Mouse (Mus musculus) neural tube, embryonic 14.5 days (tissue): ENCODE data around the gene Cyb561d2. TPM values are rescaled to one million over a fixed set of nuclear protein-coding genes. Genes with fewer than 3 reads are reported as not detected.

Experiments used
- ATAC-seq: fragments of 200-750 bp; cut with Nextera tagmentation; 2 replicates; pipeline ENCODE4 v1.8.0; 2017; ENCODE audit warnings: low read depth, mild to moderate bottlenecking, moderate TSS enrichment, moderate library complexity
- H3K27ac ChIP-seq: fragments of 300-500 bp; sonication (generic); 2 replicates; pipeline ENCODE4 v1.5.1; 2014; ENCODE audit warnings: low read depth, mild to moderate bottlenecking, control low read depth, low read length, moderate library complexity, mixed read lengths
- H3K27me3 ChIP-seq: fragments of 300-500 bp; sonication (generic); 2 replicates; pipeline ENCODE4 v1.6.1; 2014; ENCODE audit warnings: low read length; ENCODE audit not compliant: control insufficient read depth, insufficient read depth
- H3K36me3 ChIP-seq: fragments of 300-500 bp; sonication (generic); 2 replicates; pipeline ENCODE4 v1.6.1; 2014; ENCODE audit warnings: low read length, mixed read lengths; ENCODE audit not compliant: control insufficient read depth, insufficient read depth
- H3K4me1 ChIP-seq: fragments of 300-500 bp; sonication (generic); 2 replicates; pipeline ENCODE4 v1.6.1; 2014; ENCODE audit warnings: low read length; ENCODE audit not compliant: control insufficient read depth, insufficient read depth
- H3K4me2 ChIP-seq: fragments of 300-500 bp; sonication (generic); 2 replicates; pipeline ENCODE4 v1.6.1; 2014; ENCODE audit warnings: mild to moderate bottlenecking, low read depth, low read length, control low read depth
- H3K4me3 ChIP-seq: fragments of 300-500 bp; sonication (generic); 2 replicates; pipeline ENCODE4 v1.5.1; 2014; ENCODE audit warnings: low read depth, low read length, control low read depth, mixed read lengths
- H3K9ac ChIP-seq: fragments of 300-500 bp; sonication (generic); replicated peaks from 2 replicates; pipeline ENCODE4 v1.6.1; 2014; ENCODE audit warnings: low read depth, mild to moderate bottlenecking, control low read depth, low read length, mixed read lengths
- H3K9me3 ChIP-seq: fragments of 300-500 bp; sonication (generic); 2 replicates; pipeline ENCODE4 v1.6.1; 2016; ENCODE audit warnings: low read length; ENCODE audit not compliant: control insufficient read depth
- WGBS: fragments of 180-500 bp; shearing (Covaris S2); extraction: QIAGEN DNeasy Blood & Tissue Kit; methylation state at CpG from one replicate; pipeline ENCODE4 v1.1.7; 2014; 5-methylcytosine and 5-hydroxymethylcytosine counted together
- polyA plus RNA-seq: library from polyadenylated mRNA; unstranded; fragments of >200 nt; fragmentation: Nextera tagmentation; extraction: Ambion mirVana; gene quantifications from 2 replicates; pipeline ENCODE4 v1.2.1, GENCODE M21; 2014

The Cyb561d2 gene
- polyA plus RNA-seq: 42.2 and 46.7 TPM in 2 replicates

DNA sequence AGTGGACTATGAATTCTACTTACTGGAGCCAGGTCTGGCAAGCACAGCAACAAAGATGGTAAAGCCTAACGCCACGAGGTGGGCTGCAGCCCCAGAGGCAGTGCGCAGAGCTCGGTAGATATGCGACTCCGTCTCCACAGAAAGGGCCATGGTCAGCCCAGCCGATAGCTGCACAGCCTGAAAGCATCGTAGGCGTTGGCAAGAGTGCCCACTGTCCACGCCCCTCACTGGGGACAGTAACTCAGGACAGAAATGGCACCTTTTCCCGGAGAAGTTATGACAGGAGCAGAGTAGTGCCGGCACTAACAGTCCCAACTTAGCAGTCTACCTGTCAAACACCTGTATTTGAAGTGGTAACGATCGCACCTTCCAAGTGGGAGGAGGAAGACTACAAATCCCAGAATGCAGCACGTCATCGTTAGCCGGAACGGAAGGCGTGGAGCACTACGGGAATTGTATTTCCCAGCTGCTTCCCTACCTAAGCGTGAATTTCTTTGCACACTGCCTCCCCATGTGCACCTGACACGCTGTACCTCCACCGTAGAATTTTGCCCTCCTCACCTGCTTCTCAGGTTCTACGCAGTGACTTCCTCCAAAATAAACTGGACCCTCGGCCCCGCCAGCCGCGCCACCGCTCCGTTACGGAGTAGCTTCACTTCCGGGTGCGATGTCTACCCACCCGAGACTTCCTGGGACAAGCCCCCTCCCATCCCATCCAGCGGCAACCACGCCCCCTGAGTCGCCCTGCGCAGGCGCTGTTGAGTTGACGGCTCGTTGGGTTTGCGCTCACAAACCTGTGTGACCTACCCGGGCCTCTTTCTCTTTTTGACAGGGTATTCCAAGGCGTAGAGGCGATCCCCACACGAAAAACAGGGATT is at the start of gene Cyb561d2, which contains the start of gene Nprl2:
Gene Cyb561d2 (minus strand): TSS at position 720 of the 878 bp plus-strand sequence.
Gene Nprl2 (plus strand): TSS at position 753 of the 878 bp plus-strand sequence.
- ATAC-seq: peak; percentile 84
- WGBS: 1% methylated on average over 46 of the region's 46 CpGs
- Histone ChIP-seq H3K9ac (peak within 1 kb of the TSS; percentile 54), H3K4me3 (peak within 1 kb of the TSS; percentile 60), H3K27me3 (no peaks in the 10 kb centered on the region), H3K4me1 (peaks cover 24% of the 10 kb centered on the region), H3K36me3 (peaks cover 33% of the 10 kb centered on the region), H3K4me2 (peak within 1 kb of the TSS; percentile 85), H3K27ac (0 out of 2 replicates have a peak within 1 kb of the TSS, but pooled peaks have one; percentile 44), H3K9me3 (no peaks in the 10 kb centered on the region)

DNA sequence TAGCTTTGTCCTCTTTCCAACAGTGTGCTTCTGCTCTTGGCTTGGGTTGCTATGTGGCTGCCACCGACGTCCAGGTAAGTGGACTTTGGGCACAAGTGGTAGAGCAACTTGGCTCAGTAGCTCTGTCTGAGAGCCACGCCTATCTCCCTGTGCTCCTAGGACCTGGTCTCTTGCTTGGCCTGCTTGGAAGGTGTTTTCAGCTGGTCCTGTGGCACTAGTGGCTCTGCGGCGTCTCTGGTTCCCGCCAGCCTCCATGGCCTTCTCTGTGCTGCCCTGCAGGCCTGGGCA is 48.7 kb upstream of the Cyb561d2 start:
- Histone ChIP-seq H3K9me3 (no peaks in the 10 kb centered on the region), H3K4me2 (no peak overlapping the region), H3K4me3 (no peak overlapping the region), H3K9ac (no peak overlapping the region), H3K36me3 (peaks cover 31% of the 10 kb centered on the region), H3K27me3 (no peaks in the 10 kb centered on the region), H3K27ac (no peak overlapping the region), H3K4me1 (peaks cover 6% of the 10 kb centered on the region)
- no peak for ATAC-seq
- WGBS: 97% methylated on average over 6 of the region's 6 CpGs

DNA sequence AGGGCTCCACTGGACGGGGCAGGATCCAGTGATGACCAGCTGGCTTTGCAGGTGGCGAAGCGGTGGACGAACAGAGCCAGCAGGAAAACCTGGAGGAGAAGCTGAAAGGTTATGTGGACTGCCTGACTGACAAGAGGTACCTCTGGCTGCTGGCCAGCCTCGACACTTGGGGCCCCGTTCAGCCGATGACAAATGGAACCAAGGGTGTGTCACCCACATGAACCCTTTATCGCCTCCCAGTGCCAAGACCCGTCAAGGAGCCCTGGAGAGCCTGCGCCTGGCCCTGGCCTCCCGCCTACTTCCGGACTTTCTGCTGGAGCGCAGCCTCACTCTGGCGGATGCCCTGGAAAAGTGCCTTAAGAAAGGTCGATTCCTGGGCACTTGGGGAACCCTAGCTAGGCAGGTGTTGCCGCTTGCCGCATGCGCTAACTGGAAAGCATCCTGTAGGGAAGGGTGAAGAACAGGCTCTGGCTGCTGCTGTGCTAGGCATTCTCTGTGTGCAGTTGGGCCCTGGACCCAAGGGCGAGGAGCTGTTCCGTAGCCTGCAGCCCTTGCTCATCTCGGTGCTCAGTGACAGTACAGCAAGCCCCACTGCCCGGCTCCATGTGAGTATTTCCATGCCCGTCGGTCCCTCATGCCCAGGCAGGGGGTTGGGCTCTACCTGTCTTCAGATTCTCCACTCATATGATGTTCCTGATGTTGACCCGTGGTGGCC is 48.2 kb upstream of the Cyb561d2 start:
- Histone ChIP-seq H3K9ac (no peak overlapping the region), H3K4me1 (peaks cover 6% of the 10 kb centered on the region), H3K36me3 (peaks cover 31% of the 10 kb centered on the region), H3K27me3 (no peaks in the 10 kb centered on the region), H3K4me2 (no peak overlapping the region), H3K9me3 (no peaks in the 10 kb centered on the region), H3K4me3 (no peak overlapping the region), H3K27ac (no peak overlapping the region)
- 93% methylated on average over 25 of the region's 25 CpGs for WGBS
- ATAC-seq: no peak

GRCm38 (mm10) chr9:107587833-107588639 is 46.0 kb upstream of the Cyb561d2 start:
- ATAC-seq: peak; percentile 54; the same call in 1 of the 2 replicates
- peak overlapping the region; percentile 68 for H3K4me3 ChIP-seq
- WGBS: 5% methylated on average over 33 of the region's 33 CpGs
- H3K4me2 ChIP-seq: peak overlapping the region; percentile 59
- peak overlapping the region; percentile 44; the same call in 1 of the 2 replicates for H3K9ac ChIP-seq
- H3K4me1 ChIP-seq: peaks cover 6% of the 10 kb centered on the region
- H3K9me3 ChIP-seq: no peaks in the 10 kb centered on the region
- peaks cover 30% of the 10 kb centered on the region for H3K36me3 ChIP-seq
- H3K27me3 ChIP-seq: no peaks in the 10 kb centered on the region
- H3K27ac ChIP-seq: no peak overlapping the region

- peaks cover 30% of the 10 kb centered on the region for H3K36me3 ChIP-seq
Observed at GRCm38 (mm10) chr9:107586974-107587832, 45.2 kb upstream of the Cyb561d2 start, which contains the start of gene Ifrd2. TSS of gene Ifrd2 (plus strand) at chr9:107587642.

GRCm38 (mm10) chr9:107586504-107586903 is 44.5 kb upstream of the Cyb561d2 start:
- Histone ChIP-seq H3K36me3 (peaks cover 25% of the 10 kb centered on the region), H3K9ac (no peak overlapping the region), H3K27ac (no peak overlapping the region), H3K4me1 (peaks cover 11% of the 10 kb centered on the region), H3K4me2 (no peak overlapping the region), H3K4me3 (no peak overlapping the region), H3K9me3 (no peaks in the 10 kb centered on the region), H3K27me3 (no peaks in the 10 kb centered on the region)
- 93% methylated on average over 5 of the region's 5 CpGs for WGBS
- ATAC-seq: no peak

More at GRCm38 (mm10) chr9:107586974-107587832, 45.2 kb upstream of the Cyb561d2 start, which contains the start of gene Ifrd2:
- no peaks in the 10 kb centered on the region for H3K9me3 ChIP-seq
- no peak within 1 kb of the TSS for H3K27ac ChIP-seq
- ATAC-seq: peak; percentile 97
- no peaks in the 10 kb centered on the region for H3K27me3 ChIP-seq
- H3K4me1 ChIP-seq: peaks cover 6% of the 10 kb centered on the region
- peak within 1 kb of the TSS; percentile 44; the same call in 1 of the 2 replicates for H3K9ac ChIP-seq
- peak within 1 kb of the TSS; percentile 68 for H3K4me3 ChIP-seq
- WGBS: 14% methylated on average over 46 of the region's 46 CpGs
- peak within 1 kb of the TSS; percentile 59 for H3K4me2 ChIP-seq

GRCm38 (mm10) chr9:107583174-107583573 is 41.2 kb upstream of the Cyb561d2 start:
- no peaks in the 10 kb centered on the region for H3K9me3 ChIP-seq
- no peak overlapping the region for H3K4me3 ChIP-seq
- H3K9ac ChIP-seq: no peak overlapping the region
- no peak overlapping the region for H3K4me2 ChIP-seq
- no peaks in the 10 kb centered on the region for H3K27me3 ChIP-seq
- no peak for ATAC-seq
- H3K4me1 ChIP-seq: peaks cover 20% of the 10 kb centered on the region
- no peak overlapping the region for H3K27ac ChIP-seq
- peaks cover 7% of the 10 kb centered on the region; the same call in 1 of the 2 replicates for H3K36me3 ChIP-seq
- 90% methylated on average over 14 of the region's 14 CpGs for WGBS
